Mouse (Mus musculus): ENCODE measurements around the gene Dcbld1.

DNA sequence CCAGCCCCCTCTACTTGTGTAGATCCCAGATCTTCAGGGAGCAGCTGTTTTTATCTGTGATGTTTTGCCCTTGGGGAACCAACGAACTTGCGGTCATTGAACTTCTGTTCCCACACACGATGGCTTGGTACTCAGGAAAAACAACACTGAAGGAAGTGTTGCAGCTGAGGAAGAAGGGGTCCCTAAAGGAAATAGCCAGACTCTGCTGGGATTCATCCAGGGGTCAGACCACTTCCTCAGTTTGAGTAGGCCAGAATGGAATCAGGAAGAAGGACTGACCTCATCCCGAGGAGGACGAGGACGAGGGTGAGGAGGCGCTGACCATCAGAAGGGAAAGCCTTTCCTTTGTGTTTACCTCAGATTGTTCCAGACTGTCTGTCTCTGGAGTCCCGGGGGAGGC lies 75.8 kb downstream of the Dcbld1 start:
- TF ChIP-seq POLR2A (IDR thresholded peaks at IDR 0.05; ENCODE audit: insufficient read depth, low read depth, low read length) (no peak), CTCF (IDR thresholded peaks at IDR 0.05; ENCODE audit: insufficient read depth, low read depth, low read length) (no peak)
